Mouse (Mus musculus): Measurements from ENCODE around the gene Ankrd50. TPM values are rescaled to one million over a fixed set of nuclear protein-coding genes. Genes with fewer than 3 reads are reported as not detected.

Ankrd50 gene
- polyA plus RNA-seq, 1 experiment from 2014 or later = 9.8 TPM

DNA sequence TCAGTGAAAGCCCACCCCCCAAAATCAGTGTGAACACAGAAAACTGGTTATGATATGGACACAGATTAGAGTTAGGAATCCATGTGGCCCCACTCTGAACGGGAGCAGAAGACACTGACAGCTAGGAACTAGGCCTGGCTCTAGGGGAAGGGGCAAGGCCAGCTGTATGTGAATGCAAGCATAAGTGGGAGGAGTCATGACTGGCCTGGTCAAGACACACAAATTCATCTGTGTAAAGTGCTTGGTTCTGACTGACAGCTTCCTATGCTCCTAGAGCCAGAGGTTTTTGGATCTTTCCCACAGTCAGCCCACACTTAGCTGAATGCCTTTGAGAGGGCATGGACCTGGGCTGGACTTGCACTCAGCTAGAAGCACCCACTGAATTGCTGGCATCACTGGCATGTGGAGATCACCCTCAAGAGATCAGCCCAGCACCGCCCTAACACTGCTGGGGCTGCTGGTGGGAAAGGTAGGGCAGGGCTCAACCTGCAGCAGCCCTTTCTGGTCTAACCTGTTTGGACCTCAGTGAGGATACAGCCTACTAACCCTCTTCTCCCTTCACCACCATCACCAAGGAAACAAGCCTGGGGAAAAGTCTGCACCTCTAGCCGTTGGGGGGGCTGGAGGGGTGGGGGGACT lies 69.2 kb downstream of the Ankrd50 start:
- H3K4me3 ChIP-seq (ENCODE audit: low read depth, low read length) = no peak overlapping the region
- DNase-seq (ENCODE audit: low spot score) (peak; percentile 33), ATAC-seq (ENCODE audit: low FRiP score, low TSS enrichment) (peak; percentile 86)
- H3K36me3 ChIP-seq (ENCODE audit: control insufficient read depth, insufficient read depth, low read length) = no peaks in the 10 kb centered on the region
- H3K27ac ChIP-seq (replicated peaks) = peak overlapping the region; percentile 30; the same call in 1 of the 2 replicates
- no peaks in the 10 kb centered on the region for H3K4me1 ChIP-seq (replicated peaks; ENCODE audit: control insufficient read depth, insufficient read depth)
- H3K27me3 ChIP-seq (ENCODE audit: control insufficient read depth, insufficient read depth, low read length) = no peaks in the 10 kb centered on the region
- no peak overlapping the region for H3K4me2 ChIP-seq (replicated peaks; ENCODE audit: low read depth)
- 68% methylated on average over 3 of the region's 3 CpGs for WGBS
- no peak for TF ChIP-seq EP300 (optimal IDR thresholded peaks at IDR 0.05)
- TF ChIP-seq CTCF (IDR thresholded peaks at IDR 0.05; ENCODE audit: low read depth) = no peak
- no peaks in the 10 kb centered on the region for H3K9me3 ChIP-seq (ENCODE audit: control insufficient read depth, low read length)
- H3K9ac ChIP-seq (ENCODE audit: low read length) = no peak overlapping the region
